Mouse (Mus musculus): ENCODE results near the gene Ppp1r3a.
"Not testable (repeated sequence)": the region's sequence is repeated elsewhere in the genome, so short reads cannot be mapped to it uniquely, and the experiment has no call there.

DNA sequence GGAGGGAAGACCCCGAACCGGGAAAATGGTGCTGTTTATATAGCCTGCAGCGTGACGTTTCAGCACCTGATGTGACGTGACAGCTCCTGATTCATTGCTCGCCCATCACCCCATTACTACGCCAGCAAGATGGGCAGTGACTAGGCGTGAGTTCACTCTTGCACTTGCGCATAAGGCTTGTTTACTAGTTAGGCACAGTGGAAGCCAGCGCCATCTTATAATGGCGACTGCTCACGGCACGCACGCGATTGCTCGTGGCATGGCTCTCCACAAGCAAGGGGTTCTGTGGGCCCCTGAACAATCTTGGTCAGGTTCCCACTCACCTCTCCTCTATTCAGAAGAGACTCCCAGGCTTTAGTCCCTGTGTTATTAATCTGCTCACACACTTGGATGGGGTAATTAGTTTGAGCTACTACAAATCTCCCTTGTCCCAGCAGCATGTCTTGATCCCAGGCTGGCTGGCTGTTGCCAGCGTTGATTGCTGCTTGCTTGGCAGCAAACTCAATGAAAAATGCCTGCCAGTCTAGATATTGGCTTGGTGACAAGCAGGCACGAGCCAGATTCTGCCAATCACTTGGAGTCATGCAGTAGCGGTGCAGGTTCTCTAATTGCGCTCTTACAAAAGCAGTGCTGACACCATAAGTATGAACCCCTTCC is 75.7 kb downstream of the Ppp1r3a start:
- not testable (repeated sequence) for TF ChIP-seq GATA1 (IDR thresholded peaks at IDR 0.05; ENCODE audit: borderline replicate concordance, low read length); FLI1 (IDR thresholded peaks at IDR 0.05; ENCODE audit: low read length)
